Mouse (Mus musculus) intestine, postnatal 0 days (tissue): ENCODE data around the gene Unc13c. TPM values are rescaled to one million over a fixed set of nuclear protein-coding genes. Genes with fewer than 3 reads are reported as not detected.

Experiments
- ATAC-seq: fragments of 200-750 bp; cut with Nextera tagmentation; 2 replicates; pipeline ENCODE4 v1.8.0; 2017; ENCODE audit warnings: mild to moderate bottlenecking, moderate TSS enrichment, moderate library complexity
- H3K27ac ChIP-seq: fragments of 300-500 bp; sonication (generic); 2 replicates; pipeline ENCODE4 v1.5.1; 2014; ENCODE audit warnings: mild to moderate bottlenecking, low read depth, low read length, moderate library complexity
- H3K27me3 ChIP-seq: fragments of 300-500 bp; sonication (generic); replicated peaks from 2 replicates; pipeline ENCODE4 v1.6.1; 2014; ENCODE audit warnings: low read length, mixed read lengths; ENCODE audit not compliant: control insufficient read depth, insufficient read depth
- H3K36me3 ChIP-seq: fragments of 300-500 bp; sonication (generic); 2 replicates; pipeline ENCODE4 v1.6.1; 2014; ENCODE audit warnings: mild to moderate bottlenecking, moderate library complexity; ENCODE audit not compliant: control insufficient read depth, insufficient read depth
- H3K4me1 ChIP-seq: fragments of 300-500 bp; sonication (generic); replicated peaks from 2 replicates; pipeline ENCODE4 v1.6.1; 2014; ENCODE audit warnings: antibody characterized with exemption, low read length, mixed read lengths; ENCODE audit not compliant: control insufficient read depth, insufficient read depth
- H3K4me2 ChIP-seq: fragments of 300-500 bp; sonication (generic); replicated peaks from 2 replicates; pipeline ENCODE4 v1.6.1; 2014; ENCODE audit warnings: low read depth, mild to moderate bottlenecking, moderate library complexity
- H3K4me3 ChIP-seq: fragments of 300-500 bp; sonication (generic); 2 replicates; pipeline ENCODE4 v1.5.1; 2014; ENCODE audit warnings: low read depth, low read length
- H3K9ac ChIP-seq: fragments of 300-500 bp; sonication (generic); 2 replicates; pipeline ENCODE4 v1.6.1; 2014; ENCODE audit warnings: mild to moderate bottlenecking, low read depth, low read length
- H3K9me3 ChIP-seq: fragments of 300-500 bp; sonication (generic); 2 replicates; pipeline ENCODE4 v1.6.1; 2016; ENCODE audit warnings: mixed run types; ENCODE audit not compliant: control insufficient read depth
- CTCF ChIP-seq: sonication (generic); IDR thresholded peaks from 2 replicates; pipeline ENCODE4 v1.5.1; 2016; ENCODE audit warnings: low read depth, mild to moderate bottlenecking, control low read depth, antibody characterized with exemption, moderate library complexity
- WGBS: fragments of 180-500 bp; shearing (Covaris S2); extraction: QIAGEN DNeasy Blood & Tissue Kit; methylation state at CpG from one replicate; pipeline ENCODE4 v1.1.7; 2014; 5-methylcytosine and 5-hydroxymethylcytosine counted together
- polyA plus RNA-seq: library from polyadenylated mRNA; unstranded; fragments of >200 nt; fragmentation: Nextera tagmentation; extraction: Ambion mirVana; gene quantifications from 2 replicates; pipeline ENCODE4 v1.2.1, GENCODE M21; 2015

Gene Unc13c
- polyA plus RNA-seq, 1 experiment from 2014 or later = 0.16 TPM

GRCm38 (mm10) chr9:73972327-73972988 is 3.7 kb upstream of the Unc13c start:
- no peak overlapping the region for H3K9ac ChIP-seq
- no peaks in the 10 kb centered on the region for H3K36me3 ChIP-seq
- 58% methylated on average over 8 of the region's 8 CpGs for WGBS
- no peaks in the 10 kb centered on the region for H3K4me1 ChIP-seq
- H3K27me3 ChIP-seq = 0 out of 2 replicates have a peak, but pooled peaks cover 3% of the 10 kb centered on the region
- H3K27ac ChIP-seq = no peak overlapping the region
- H3K4me3 ChIP-seq = no peak overlapping the region
- no peaks in the 10 kb centered on the region for H3K9me3 ChIP-seq
- TF ChIP-seq CTCF = no peak
- no peak overlapping the region for H3K4me2 ChIP-seq
- no peak for ATAC-seq

DNA sequence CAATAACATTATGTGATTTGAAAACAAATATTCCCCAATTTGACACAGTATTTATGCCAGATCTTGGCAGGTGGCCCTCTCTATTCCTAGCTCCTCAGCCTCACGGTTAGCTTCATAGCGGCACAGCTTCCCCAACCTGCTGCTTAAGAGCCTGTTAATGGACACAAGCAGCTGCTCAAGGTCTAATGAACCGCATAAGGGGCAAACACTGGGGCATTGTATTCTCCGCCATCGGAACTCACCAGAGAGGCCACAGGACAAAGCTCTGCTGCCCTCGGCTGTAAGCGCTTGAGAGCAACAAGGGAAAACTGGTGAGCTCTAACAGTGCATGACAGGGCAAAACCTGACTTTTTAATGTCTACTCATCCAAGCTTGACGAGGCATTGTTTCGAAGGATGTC is 2.0 kb upstream of the Unc13c start:
- no peak overlapping the region for H3K4me2 ChIP-seq
- no peaks in the 10 kb centered on the region for H3K4me1 ChIP-seq
- H3K9me3 ChIP-seq = no peaks in the 10 kb centered on the region
- TF ChIP-seq CTCF = no peak
- H3K4me3 ChIP-seq = no peak overlapping the region
- no peak overlapping the region for H3K9ac ChIP-seq
- ATAC-seq = no peak
- no peaks in the 10 kb centered on the region for H3K36me3 ChIP-seq
- 0 out of 2 replicates have a peak, but pooled peaks cover 3% of the 10 kb centered on the region for H3K27me3 ChIP-seq
- H3K27ac ChIP-seq = no peak overlapping the region
- 68% methylated on average over 9 of the region's 9 CpGs for WGBS

DNA sequence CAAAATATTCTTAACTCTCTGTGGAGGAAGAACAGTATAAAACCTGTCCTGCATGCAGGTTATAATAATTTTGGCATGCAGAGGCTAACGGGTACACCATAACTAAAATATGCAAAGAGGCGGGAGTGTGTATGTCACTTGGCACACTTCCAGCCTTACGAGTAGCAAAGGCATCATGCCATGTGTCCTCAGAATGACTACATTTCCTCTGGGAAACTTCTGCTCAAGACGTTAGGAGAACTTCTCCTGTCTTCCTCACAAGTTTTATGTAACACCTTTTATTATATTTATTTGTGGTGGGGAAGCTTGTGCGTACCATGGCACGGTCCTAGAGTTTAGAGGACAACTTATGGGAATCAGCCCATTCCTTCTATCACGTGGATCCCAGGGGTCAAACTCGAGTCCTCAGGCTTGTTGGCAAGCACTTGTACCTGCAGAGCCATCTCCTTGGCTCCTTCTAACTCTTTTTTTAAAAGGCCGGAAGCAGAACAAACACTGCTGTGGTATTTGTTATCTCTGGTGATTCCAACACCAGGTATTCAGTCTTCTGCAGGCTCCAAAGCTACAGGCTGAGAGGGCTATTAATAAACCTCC is 3.3 kb downstream of the Unc13c start:
- no peak overlapping the region for H3K27ac ChIP-seq
- H3K27me3 ChIP-seq = 0 out of 2 replicates have a peak, but pooled peaks cover 3% of the 10 kb centered on the region
- WGBS = 42% methylated on average over 9 of the region's 9 CpGs
- no peak for ATAC-seq
- H3K4me2 ChIP-seq = no peak overlapping the region
- no peaks in the 10 kb centered on the region for H3K36me3 ChIP-seq
- no peaks in the 10 kb centered on the region for H3K9me3 ChIP-seq
- no peak overlapping the region for H3K4me3 ChIP-seq
- no peak overlapping the region for H3K9ac ChIP-seq
- no peaks in the 10 kb centered on the region for H3K4me1 ChIP-seq
- no peak for TF ChIP-seq CTCF

GRCm38 (mm10) chr9:73962471-73962870 is 6.3 kb downstream of the Unc13c start:
- 84% methylated on average over 6 of the region's 6 CpGs for WGBS
- no peak for ATAC-seq

DNA sequence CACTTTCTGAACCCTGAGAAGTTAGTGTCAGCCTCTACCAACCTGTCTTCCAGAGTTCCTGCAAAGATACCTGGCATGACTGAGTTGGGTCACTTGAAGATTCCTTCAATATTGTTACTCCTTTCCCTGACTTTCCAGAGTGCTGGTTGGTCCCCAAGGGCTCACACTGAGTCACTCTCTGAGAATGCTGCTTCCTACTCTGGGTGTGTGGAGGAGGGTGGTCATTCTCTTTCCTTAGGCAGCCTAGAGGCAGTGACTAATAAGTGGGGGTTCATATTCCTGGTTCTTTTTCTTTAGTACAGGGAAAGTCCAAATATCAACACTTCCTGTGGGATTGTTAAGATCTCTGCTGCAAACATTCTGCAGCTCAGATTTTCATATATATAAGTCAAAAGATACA is 16.4 kb downstream of the Unc13c start:
- no peaks in the 10 kb centered on the region for H3K36me3 ChIP-seq
- TF ChIP-seq CTCF = no peak

More at GRCm38 (mm10) chr9:73962471-73962870, 6.3 kb downstream of the Unc13c start:
- no peak overlapping the region for H3K27ac ChIP-seq
- no peak overlapping the region for H3K4me2 ChIP-seq
- TF ChIP-seq CTCF = no peak
- no peaks in the 10 kb centered on the region for H3K4me1 ChIP-seq
- H3K4me3 ChIP-seq = no peak overlapping the region
- H3K27me3 ChIP-seq = no peaks in the 10 kb centered on the region
- H3K9ac ChIP-seq = no peak overlapping the region
- H3K36me3 ChIP-seq = no peaks in the 10 kb centered on the region
- no peaks in the 10 kb centered on the region for H3K9me3 ChIP-seq

DNA sequence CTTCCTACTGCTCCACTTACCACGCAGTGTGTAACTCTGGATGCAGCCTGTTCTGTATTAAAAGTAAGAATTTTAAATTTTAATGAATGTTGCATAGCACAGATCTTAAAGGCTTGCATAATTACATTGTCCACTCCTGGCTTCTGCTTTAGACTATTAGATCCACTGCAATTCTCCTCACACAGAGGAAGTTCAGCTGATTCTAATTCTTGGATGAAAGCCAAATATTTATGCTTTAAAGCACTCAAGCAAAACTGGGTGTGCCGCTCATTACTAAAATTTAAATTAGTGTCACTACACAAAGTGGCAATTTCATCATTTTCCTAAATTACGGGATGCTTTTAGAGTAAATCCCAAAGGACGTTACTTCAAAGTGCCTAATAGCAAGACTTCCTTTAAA is 17.2 kb downstream of the Unc13c start:
- Histone ChIP-seq H3K4me2 (no peak overlapping the region), H3K4me1 (no peaks in the 10 kb centered on the region), H3K36me3 (no peaks in the 10 kb centered on the region), H3K4me3 (no peak overlapping the region), H3K27me3 (no peaks in the 10 kb centered on the region), H3K9ac (no peak overlapping the region), H3K9me3 (no peaks in the 10 kb centered on the region), H3K27ac (no peak overlapping the region)
- no peak for TF ChIP-seq CTCF
- 77% methylated on average over 4 of the region's 4 CpGs for WGBS
- no peak for ATAC-seq

More for the DNA sequence above, 16.4 kb downstream of the Unc13c start:
- ATAC-seq = no peak
- Histone ChIP-seq H3K27me3 (no peaks in the 10 kb centered on the region), H3K4me2 (no peak overlapping the region), H3K4me3 (no peak overlapping the region), H3K9me3 (no peaks in the 10 kb centered on the region), H3K27ac (no peak overlapping the region), H3K9ac (no peak overlapping the region), H3K4me1 (no peaks in the 10 kb centered on the region)
